Mouse (Mus musculus) G1E (cell line): ENCODE measurements at regions not wholly inside any gene's neighbourhood (a gene's known extent, or its start where the extent isn't known, plus 50 kb on each side); places are given as distances from the start of the nearest gene placed in this dataset.

Source experiments
- CTCF ChIP-seq: IDR thresholded peaks from 2 replicates; pipeline ENCODE4 v1.5.1; 2012; ENCODE audit warnings: low read depth, low read length, inconsistent platforms, mixed read lengths
- GATA1 ChIP-seq: IDR thresholded peaks from 2 replicates; pipeline ENCODE4 v1.6.1; 2012; ENCODE audit warnings: borderline replicate concordance, low read length, inconsistent platforms, mixed read lengths
- GATA2 ChIP-seq: IDR thresholded peaks from 2 replicates; pipeline ENCODE4 v1.6.1; 2012; ENCODE audit warnings: low read depth, low read length, inconsistent platforms, borderline replicate concordance
- TAL1 ChIP-seq: conservative IDR thresholded peaks from 2 replicates; pipeline ENCODE4 v1.6.1; 2012; ENCODE audit warnings: low read depth, low read length, inconsistent platforms, mixed read lengths

GRCm38 (mm10) chr14:114230711-114231110 lies 861.3 kb upstream of the Gpc5 start:
- no peak for TF ChIP-seq CTCF
- no peak for TF ChIP-seq GATA1
- no peak for TF ChIP-seq GATA2
- no peak for TF ChIP-seq TAL1
